Mouse (Mus musculus) stomach, embryonic 15.5 days (tissue): ENCODE measurements around the gene Hpn. TPM values are rescaled to one million over a fixed set of nuclear protein-coding genes. Genes with fewer than 3 reads are reported as not detected.

Source experiments
- ATAC-seq: fragments of 200-750 bp; cut with Nextera tagmentation; 2 replicates; pipeline ENCODE4 v1.8.0; 2017; ENCODE audit warnings: low read depth, moderate number of reproducible peaks, moderate TSS enrichment; ENCODE audit not compliant: insufficient read depth, low FRiP score
- H3K27ac ChIP-seq: fragments of 300-500 bp; sonication (generic); 2 replicates; pipeline ENCODE4 v1.5.1; 2015; ENCODE audit warnings: mild to moderate bottlenecking, inconsistent platforms
- H3K27me3 ChIP-seq: fragments of 300-500 bp; sonication (generic); replicated peaks from 2 replicates; pipeline ENCODE4 v1.6.1; 2015; ENCODE audit warnings: inconsistent platforms
- H3K36me3 ChIP-seq: fragments of 300-500 bp; sonication (generic); 2 replicates; pipeline ENCODE4 v1.6.1; 2015; ENCODE audit warnings: inconsistent platforms
- H3K4me1 ChIP-seq: fragments of 300-500 bp; sonication (generic); 2 replicates; pipeline ENCODE4 v1.6.1; 2015; ENCODE audit warnings: inconsistent platforms
- H3K4me2 ChIP-seq: fragments of 300-500 bp; sonication (generic); 2 replicates; pipeline ENCODE4 v1.6.1; 2015; ENCODE audit warnings: mild to moderate bottlenecking, inconsistent platforms
- H3K4me3 ChIP-seq: fragments of 300-500 bp; sonication (generic); replicated peaks from 2 replicates; pipeline ENCODE4 v1.5.1; 2015; ENCODE audit warnings: inconsistent platforms
- H3K9ac ChIP-seq: fragments of 300-500 bp; sonication (generic); 2 replicates; pipeline ENCODE4 v1.6.1; 2015; ENCODE audit warnings: inconsistent platforms
- H3K9me3 ChIP-seq: fragments of 300-500 bp; sonication (generic); 2 replicates; pipeline ENCODE4 v1.6.1; 2016; ENCODE audit warnings: inconsistent platforms
- WGBS: fragments of 180-500 bp; shearing (Covaris S2); methylation state at CpG from one replicate; pipeline ENCODE4 v1.1.7; 2015; 5-methylcytosine and 5-hydroxymethylcytosine counted together
- polyA plus RNA-seq: library from polyadenylated mRNA; unstranded; fragments of >200 nt; fragmentation: Nextera tagmentation; extraction: Ambion mirVana; gene quantifications from 2 replicates; pipeline ENCODE4 v1.2.1, GENCODE M21; 2015

Gene Hpn
- polyA plus RNA-seq, 1 experiment from 2014 or later: 35.3 TPM

GRCm38 (mm10) chr7:31057071-31057470, 58.0 kb downstream of the Hpn start, which contains the start of gene Fxyd1:
TSS of gene Fxyd1 (minus strand) at chr7:31057199.
- Histone ChIP-seq H3K4me1 (peaks cover 33% of the 10 kb centered on the region), H3K36me3 (no peaks in the 10 kb centered on the region), H3K4me2 (no peak within 1 kb of the TSS), H3K27ac (peak within 1 kb of the TSS; percentile 57), H3K27me3 (peaks cover 9% of the 10 kb centered on the region), H3K9me3 (no peaks in the 10 kb centered on the region), H3K9ac (0 out of 2 replicates have a peak within 1 kb of the TSS, but pooled peaks have one; percentile 2), H3K4me3 (no peak within 1 kb of the TSS)
- ATAC-seq: no peak
- 84% methylated on average over 2 of the region's 2 CpGs for WGBS

DNA sequence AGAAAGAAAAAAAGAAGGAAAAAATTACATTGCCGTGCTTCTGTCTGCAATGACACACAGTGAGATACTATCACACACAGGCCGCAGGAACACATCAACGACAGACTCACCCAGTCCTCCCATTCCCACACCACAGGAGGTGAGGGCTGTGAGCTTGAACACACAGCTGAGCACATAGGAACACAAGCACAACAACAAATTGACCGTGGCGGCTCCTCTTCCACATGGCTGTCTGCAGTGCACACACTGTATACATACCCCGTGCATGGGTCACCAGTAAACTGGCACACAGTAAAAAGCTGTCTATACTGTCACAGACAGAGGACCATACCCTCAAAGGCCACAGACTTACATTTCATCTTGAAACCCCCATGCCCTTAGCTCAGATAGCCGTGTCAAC, 58.6 kb downstream of the Hpn start:
- Histone ChIP-seq H3K27ac (peak overlapping the region; percentile 57), H3K9ac (no peak overlapping the region), H3K4me2 (no peak overlapping the region), H3K4me1 (peaks cover 38% of the 10 kb centered on the region), H3K4me3 (no peak overlapping the region), H3K27me3 (peaks cover 15% of the 10 kb centered on the region), H3K9me3 (no peaks in the 10 kb centered on the region), H3K36me3 (no peaks in the 10 kb centered on the region)
- 76% methylated on average over 7 of the region's 7 CpGs for WGBS
- no peak for ATAC-seq

GRCm38 (mm10) chr7:31055883-31056282, 59.2 kb downstream of the Hpn start:
- H3K9ac ChIP-seq: no peak overlapping the region
- no peak overlapping the region for H3K4me3 ChIP-seq
- no peak overlapping the region for H3K4me2 ChIP-seq
- peaks cover 44% of the 10 kb centered on the region for H3K4me1 ChIP-seq
- H3K36me3 ChIP-seq: no peaks in the 10 kb centered on the region
- no peaks in the 10 kb centered on the region for H3K9me3 ChIP-seq
- WGBS: 35% methylated on average over 4 of the region's 4 CpGs
- H3K27me3 ChIP-seq: peaks cover 21% of the 10 kb centered on the region
- no peak for ATAC-seq
- H3K27ac ChIP-seq: peak overlapping the region; percentile 57

DNA sequence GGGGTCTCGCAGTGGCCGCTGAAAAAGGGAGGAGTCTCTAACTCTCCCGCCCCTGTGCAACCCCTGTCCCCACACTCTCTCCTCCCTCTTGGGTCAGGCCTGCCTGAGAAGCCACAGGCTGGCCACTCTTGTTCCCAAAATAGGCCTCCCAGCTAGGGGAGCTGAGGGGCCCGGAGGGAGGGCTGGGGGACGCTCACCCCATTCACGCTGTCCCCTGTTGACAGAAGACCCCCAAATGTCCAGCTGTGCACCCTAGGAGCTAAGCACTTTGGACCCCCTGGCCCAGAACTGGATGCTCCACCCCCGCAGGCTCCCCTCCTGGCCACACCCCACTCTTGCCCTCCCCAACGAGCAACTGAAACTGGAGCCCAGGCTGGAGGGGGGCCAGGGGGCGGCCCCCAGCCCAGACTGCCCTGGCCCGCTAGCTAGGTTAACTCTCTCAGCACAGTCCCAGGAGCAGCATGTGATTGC, 59.7 kb downstream of the Hpn start:
- H3K4me3 ChIP-seq: peak overlapping the region; percentile 38
- H3K27me3 ChIP-seq: peaks cover 25% of the 10 kb centered on the region
- peak overlapping the region; percentile 48 for H3K4me2 ChIP-seq
- H3K9ac ChIP-seq: peak overlapping the region; percentile 16; the same call in 1 of the 2 replicates
- H3K4me1 ChIP-seq: peaks cover 48% of the 10 kb centered on the region
- no peaks in the 10 kb centered on the region for H3K9me3 ChIP-seq
- H3K27ac ChIP-seq: peak overlapping the region; percentile 80
- ATAC-seq: peak; percentile 83
- H3K36me3 ChIP-seq: no peaks in the 10 kb centered on the region
- 8% methylated on average over 10 of the region's 10 CpGs for WGBS

DNA sequence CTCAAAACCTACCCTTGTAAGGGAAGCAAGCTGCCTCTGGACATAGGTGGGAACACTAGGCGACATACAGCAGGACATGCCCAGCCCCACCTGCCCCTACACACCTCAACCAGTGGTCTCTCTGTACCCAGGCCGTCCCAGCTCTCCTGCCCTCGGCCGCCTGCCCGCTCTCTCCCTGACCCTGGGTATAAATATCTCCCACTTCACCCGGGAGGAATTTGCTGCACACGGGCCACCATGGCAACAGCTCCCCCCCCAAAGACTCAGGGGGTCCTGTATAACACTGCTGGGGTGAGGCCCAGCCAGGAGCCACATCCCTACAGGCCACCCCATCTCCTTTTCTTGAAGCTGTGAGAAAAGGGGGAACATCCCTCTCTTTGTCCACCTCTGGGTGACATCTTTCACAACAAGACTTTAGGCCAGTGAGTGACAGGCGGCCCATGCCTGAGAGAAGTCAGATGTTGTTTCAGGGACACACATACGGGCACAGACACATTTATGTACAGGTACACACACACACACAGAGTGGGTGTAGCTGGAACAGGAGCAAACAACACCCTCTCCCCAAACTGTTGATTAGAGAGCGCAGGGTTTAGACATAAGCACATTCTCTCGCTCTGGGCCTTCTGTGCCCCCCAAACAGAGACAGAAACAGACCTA, 60.3 kb downstream of the Hpn start:
- peak overlapping the region; percentile 80 for H3K27ac ChIP-seq
- H3K9ac ChIP-seq: peak overlapping the region; percentile 16; the same call in 1 of the 2 replicates
- H3K36me3 ChIP-seq: no peaks in the 10 kb centered on the region
- no peaks in the 10 kb centered on the region for H3K9me3 ChIP-seq
- WGBS: 43% methylated on average over 11 of the region's 11 CpGs
- H3K4me2 ChIP-seq: peak overlapping the region; percentile 48
- H3K4me3 ChIP-seq: peak overlapping the region; percentile 38
- no peak for ATAC-seq
- H3K4me1 ChIP-seq: peaks cover 54% of the 10 kb centered on the region
- peaks cover 27% of the 10 kb centered on the region for H3K27me3 ChIP-seq

DNA sequence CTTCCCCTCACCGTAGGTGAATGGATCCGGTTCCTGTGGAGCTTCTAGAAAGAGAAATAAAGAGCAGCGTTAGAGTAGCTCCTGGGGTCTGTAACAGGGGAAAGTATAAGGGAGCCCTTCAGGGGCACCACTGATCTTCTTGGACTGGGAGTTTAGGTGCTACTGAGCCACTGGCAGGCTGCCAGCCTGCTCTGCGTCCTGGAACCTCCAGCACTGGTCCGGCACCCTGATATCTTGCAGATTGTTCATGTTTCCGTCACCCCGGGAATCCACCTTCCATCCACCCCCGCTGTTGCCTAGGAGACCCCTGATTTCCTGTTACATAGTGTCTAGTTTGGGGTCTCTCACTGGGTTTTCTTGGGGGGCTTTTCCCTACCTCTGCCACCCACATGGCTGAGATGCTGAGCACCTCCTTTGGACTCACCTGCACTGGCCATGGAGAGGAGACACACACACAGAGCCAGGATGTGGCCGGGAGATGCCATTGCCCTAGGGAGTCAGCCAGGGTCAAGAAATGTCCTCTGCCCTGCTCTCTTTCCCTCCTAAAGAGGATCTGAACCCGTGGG, 61.1 kb downstream of the Hpn start:
- no peak overlapping the region for H3K27ac ChIP-seq
- no peak overlapping the region for H3K4me3 ChIP-seq
- H3K36me3 ChIP-seq: no peaks in the 10 kb centered on the region
- peak overlapping the region; percentile 48 for H3K4me2 ChIP-seq
- H3K9ac ChIP-seq: no peak overlapping the region
- H3K4me1 ChIP-seq: peaks cover 56% of the 10 kb centered on the region
- ATAC-seq: no peak
- WGBS: 40% methylated on average over 10 of the region's 10 CpGs
- H3K27me3 ChIP-seq: peaks cover 32% of the 10 kb centered on the region
- no peaks in the 10 kb centered on the region for H3K9me3 ChIP-seq

DNA sequence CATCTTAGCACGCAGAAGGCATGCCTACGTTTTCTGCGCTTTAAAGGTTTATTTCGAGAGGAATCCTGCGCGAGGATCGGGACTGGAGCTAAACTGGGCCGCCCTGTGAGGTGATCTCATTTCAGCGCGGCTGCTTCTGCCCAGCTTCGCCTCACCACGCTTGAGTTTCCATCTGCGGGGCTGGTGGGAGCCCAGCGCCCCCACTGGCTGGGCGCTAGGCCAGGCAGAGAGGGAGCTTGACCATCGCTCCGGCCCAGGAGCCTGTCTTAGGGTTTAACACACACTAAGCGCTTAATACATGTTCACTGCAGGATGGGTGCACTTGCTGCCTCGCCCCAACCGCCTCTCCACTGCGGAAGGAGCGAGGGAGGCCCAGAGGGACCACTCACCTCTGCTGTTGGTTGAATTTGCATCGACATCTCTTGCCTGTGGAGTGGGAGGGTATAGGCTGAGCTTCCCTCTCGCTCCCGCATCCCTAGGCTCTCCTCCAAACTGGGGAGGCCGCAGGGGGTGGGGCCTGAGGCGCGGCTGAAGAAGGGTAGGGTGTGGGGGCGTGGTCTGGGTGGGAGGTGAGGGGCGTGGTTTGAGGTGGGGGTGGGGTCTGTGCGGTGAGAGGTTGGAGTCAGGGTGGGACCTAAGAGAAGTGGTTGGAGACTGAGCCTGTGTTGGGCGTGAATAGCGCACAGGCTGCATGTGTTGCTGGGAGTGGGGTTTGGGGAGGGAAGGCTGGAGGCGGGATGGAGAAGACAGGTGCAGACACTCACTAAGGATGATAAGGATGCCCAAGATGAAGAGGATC, 62.3 kb downstream of the Hpn start:
- Histone ChIP-seq H3K4me3 (no peak overlapping the region; the same call in 1 of the 2 replicates), H3K27me3 (peaks cover 32% of the 10 kb centered on the region)
- ATAC-seq: peak; percentile 12; the same call in 1 of the 2 replicates

DNA sequence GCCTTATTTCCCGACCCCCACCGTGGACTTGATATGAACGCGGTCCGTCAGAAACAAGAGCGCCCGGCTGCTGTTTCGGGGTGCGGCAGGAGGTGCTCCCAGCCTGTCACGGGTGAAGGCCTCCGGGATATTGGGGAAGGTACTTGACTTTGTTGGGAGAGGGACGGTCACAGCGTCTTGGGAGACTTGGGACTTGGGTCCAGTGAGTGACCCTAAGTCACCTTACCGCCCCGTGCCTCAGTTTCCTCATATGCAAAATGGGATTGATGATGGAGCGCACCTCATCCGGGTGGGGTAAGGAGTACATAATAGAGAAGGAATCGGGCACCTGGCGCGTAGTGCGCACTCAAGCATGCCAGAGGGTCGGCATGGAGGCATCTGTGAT, 62.8 kb downstream of the Hpn start:
- Histone ChIP-seq H3K9me3 (no peaks in the 10 kb centered on the region), H3K4me1 (peaks cover 56% of the 10 kb centered on the region), H3K27me3 (peaks cover 32% of the 10 kb centered on the region), H3K27ac (no peak overlapping the region), H3K4me3 (no peak overlapping the region; the same call in 1 of the 2 replicates), H3K9ac (no peak overlapping the region), H3K4me2 (peak overlapping the region; percentile 36), H3K36me3 (no peaks in the 10 kb centered on the region)
- no peak for ATAC-seq
- WGBS: 7% methylated on average over 22 of the region's 22 CpGs

More for the DNA sequence above, 62.3 kb downstream of the Hpn start:
- Histone ChIP-seq H3K4me2 (peak overlapping the region; percentile 36), H3K9ac (no peak overlapping the region), H3K9me3 (no peaks in the 10 kb centered on the region), H3K4me1 (peaks cover 56% of the 10 kb centered on the region), H3K36me3 (no peaks in the 10 kb centered on the region), H3K27ac (no peak overlapping the region)
- WGBS: 3% methylated on average over 34 of the region's 34 CpGs

- 3% methylated on average over 24 of the region's 28 CpGs for WGBS
- no peak within 1 kb of the TSS for H3K9ac ChIP-seq
- H3K4me2 ChIP-seq: peak within 1 kb of the TSS; percentile 44
- peaks cover 32% of the 10 kb centered on the region for H3K27me3 ChIP-seq
- H3K4me1 ChIP-seq: peaks cover 56% of the 10 kb centered on the region
- H3K27ac ChIP-seq: no peak within 1 kb of the TSS
- peak within 1 kb of the TSS; percentile 27 for H3K4me3 ChIP-seq
- H3K9me3 ChIP-seq: no peaks in the 10 kb centered on the region
- H3K36me3 ChIP-seq: no peaks in the 10 kb centered on the region
- no peak for ATAC-seq
These were observed 63.6 kb downstream of the Hpn start, which contains the start of gene Fxyd7 for GRCm38 (mm10) chr7:31051321-31052021. TSS of gene Fxyd7 (minus strand) at chr7:31051467.

GRCm38 (mm10) chr7:31050921-31051320, 64.2 kb downstream of the Hpn start:
- H3K4me1 ChIP-seq: peaks cover 56% of the 10 kb centered on the region
- no peak overlapping the region for H3K9ac ChIP-seq
- H3K4me2 ChIP-seq: peak overlapping the region; percentile 44
- no peak overlapping the region for H3K27ac ChIP-seq
- H3K36me3 ChIP-seq: no peaks in the 10 kb centered on the region
- H3K4me3 ChIP-seq: peak overlapping the region; percentile 27
- WGBS: 2% methylated on average over 9 of the region's 9 CpGs
- no peak for ATAC-seq
- H3K27me3 ChIP-seq: peaks cover 32% of the 10 kb centered on the region
- H3K9me3 ChIP-seq: no peaks in the 10 kb centered on the region

- ATAC-seq: no peak
- 3% methylated on average over 6 of the region's 6 CpGs for WGBS
- Histone ChIP-seq H3K4me1 (peaks cover 56% of the 10 kb centered on the region), H3K4me2 (peak overlapping the region; percentile 44), H3K9ac (no peak overlapping the region), H3K9me3 (no peaks in the 10 kb centered on the region), H3K27ac (no peak overlapping the region), H3K27me3 (peaks cover 32% of the 10 kb centered on the region), H3K4me3 (peak overlapping the region; percentile 27), H3K36me3 (no peaks in the 10 kb centered on the region)
These were observed 64.6 kb downstream of the Hpn start for GRCm38 (mm10) chr7:31050487-31050886.
